Mouse (Mus musculus): ENCODE data around the gene Acp6.
"Not testable (repeated sequence)": the region's sequence is repeated elsewhere in the genome, so short reads cannot be mapped to it uniquely, and the experiment has no call there.

Acp6 gene

GRCm38 (mm10) chr3:97158611-97159508 is at the start of gene Acp6:
Gene Acp6, plus strand, starts transcription at chr3:97158777.
- peak; percentile 77 for DNase-seq

DNA sequence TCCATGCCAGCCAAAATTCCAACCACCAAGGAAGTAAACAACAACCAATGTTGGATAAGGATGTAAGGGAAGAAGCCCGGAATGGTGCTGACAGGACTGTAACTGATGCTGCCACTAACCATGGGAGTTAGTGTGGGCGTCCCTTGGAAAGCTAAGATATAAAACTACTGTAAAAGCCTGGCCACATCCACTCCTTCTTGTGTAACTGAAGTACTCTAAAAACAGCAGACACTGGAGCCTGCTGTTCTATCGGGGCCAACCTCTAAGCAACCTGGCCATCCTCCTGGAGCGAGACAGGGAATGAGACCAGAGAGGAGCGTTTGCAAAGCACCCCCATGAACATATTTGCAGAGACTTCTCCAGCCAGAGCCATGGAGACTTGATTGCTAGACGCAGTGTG is 41.1 kb upstream of the Acp6 start:
- no peak for DNase-seq

GRCm38 (mm10) chr3:97118313-97118712 is 40.3 kb upstream of the Acp6 start:
- DNase-seq = no peak

- DNase-seq = no peak
Observed at GRCm38 (mm10) chr3:97124193-97124592, 34.4 kb upstream of the Acp6 start.

DNA sequence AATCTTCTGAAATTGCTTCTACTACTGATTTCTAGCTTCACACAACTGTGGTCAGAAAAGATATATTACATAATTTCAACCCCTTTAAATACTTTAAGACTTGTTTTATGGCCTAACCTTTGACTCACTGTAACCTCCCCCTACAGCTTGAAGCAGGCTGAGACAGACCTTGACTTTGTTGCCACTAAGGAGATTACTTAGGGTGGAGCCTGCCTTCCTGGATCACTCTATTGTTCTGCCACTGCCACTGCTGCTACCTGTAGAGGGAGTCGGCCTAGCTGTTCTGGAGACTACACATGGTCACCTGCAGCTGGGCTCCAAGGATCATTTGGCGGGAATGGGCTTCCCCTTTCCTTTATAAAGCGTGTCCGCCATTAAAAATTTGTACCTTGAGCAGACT is 29.2 kb upstream of the Acp6 start:
- no peak for DNase-seq

DNA sequence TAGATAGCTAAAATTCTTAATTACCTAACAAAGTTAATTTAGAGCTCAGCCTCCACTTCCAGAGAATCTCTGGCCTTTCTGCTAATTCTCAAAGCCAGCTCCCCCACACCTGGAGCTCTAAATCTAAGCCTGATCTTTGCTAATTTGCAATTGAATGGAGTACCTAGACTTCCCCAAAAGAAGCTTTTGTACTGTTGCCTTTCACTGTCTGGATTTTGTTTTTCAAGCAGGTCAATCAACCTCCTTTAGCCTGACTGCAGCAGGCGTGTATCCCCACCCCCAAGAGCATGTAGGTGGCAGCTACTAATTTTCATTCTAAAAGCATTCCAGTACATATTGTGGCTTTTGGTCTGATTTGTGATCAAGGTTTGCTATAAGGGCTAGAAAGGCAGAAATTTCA is 20.9 kb upstream of the Acp6 start:
- not testable (repeated sequence) for DNase-seq

DNA sequence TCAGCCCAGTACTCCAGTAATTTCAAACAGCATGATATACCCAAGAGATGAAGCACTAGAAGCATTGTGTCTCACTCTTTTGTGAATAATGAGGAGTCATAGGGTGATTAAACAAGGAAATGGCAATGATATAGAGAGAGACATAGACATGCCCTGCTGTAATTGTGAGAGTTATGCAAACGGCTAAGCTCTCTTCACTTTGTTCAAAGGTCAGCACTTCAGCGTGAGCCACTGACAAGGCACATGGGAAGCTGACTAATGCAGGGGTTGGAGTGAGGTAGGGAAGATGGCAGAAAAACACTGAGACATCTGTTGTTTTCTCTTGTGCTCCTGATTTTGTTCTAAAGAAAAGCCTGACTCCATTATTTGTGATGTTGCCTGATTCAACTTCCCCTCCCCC is 7.5 kb upstream of the Acp6 start:
- no peak for DNase-seq

DNA sequence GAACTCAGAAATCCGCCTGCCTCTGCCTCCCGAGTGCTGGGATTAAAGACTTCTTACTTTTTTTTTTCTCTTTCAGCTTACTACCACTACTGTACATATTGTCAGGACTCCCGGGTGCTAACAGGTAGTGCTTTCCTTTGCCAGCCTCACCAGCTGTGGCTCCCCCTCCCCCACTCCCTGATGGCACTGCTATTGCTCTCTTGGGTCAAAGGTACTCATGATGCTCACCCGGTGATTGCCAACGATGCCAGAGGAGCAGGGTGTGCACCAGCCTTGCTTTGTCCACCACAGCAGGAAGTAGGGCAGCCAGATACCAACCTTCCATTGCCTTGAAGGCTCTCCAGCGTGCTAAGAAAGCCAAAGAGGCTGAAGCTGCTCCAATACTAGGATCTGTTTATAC is 2.1 kb upstream of the Acp6 start:
- no peak for DNase-seq

GRCm38 (mm10) chr3:97157308-97157707 is 1.3 kb upstream of the Acp6 start:
- DNase-seq = no peak

DNA sequence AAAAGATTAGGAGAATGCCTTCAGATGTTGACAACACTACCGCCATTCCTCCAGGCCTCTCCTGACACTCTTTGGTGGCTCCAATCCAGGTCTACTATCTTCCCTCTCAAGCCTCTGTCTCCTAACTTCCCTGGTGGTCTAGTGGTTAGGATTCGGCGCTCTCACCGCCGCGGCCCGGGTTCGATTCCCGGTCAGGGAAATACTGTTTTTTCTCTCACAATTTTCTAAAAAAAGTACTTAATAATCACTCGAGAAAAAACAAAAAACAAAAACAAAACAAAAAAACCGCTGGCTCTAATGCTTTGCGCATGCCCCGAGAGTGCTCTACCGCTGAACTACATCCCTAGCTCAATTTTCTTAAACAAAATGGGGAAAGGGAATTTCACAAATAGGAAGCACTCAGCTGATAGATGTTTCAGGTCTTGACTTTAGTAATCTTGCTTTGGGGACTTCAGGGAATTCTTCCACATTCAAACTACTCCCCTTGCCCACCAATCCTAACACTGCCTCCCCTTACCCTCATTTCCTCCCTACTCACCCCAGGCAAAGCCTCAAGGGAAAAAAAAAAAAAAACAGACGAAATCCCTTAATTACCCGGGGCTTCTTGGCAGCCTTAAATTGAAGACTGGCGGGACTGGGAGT is 498 bp upstream of the Acp6 start:
- DNase-seq = peak; percentile 73

DNA sequence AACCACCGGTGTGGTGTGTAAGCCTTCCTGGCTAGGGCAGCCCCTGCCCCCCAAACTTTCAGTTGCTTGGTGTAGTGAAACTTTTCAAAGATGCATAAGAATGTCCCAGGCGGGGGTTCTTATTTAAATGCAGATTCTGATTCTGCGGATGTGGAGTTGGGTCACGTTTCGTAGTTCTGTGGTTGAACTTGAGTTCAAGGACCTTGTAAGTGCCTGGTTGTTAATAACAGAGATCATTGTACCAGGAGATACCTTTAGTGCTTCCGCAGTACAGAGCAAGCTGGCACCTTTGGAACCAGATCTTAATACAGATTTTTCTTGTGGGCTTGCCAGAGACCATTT is 903 bp downstream of the Acp6 start:
- DNase-seq = no peak

GRCm38 (mm10) chr3:97159986-97160385 is 1.4 kb downstream of the Acp6 start:
- DNase-seq = no peak

- peak; percentile 34 for DNase-seq
Observed at GRCm38 (mm10) chr3:97160908-97161307, 2.3 kb downstream of the Acp6 start.

DNA sequence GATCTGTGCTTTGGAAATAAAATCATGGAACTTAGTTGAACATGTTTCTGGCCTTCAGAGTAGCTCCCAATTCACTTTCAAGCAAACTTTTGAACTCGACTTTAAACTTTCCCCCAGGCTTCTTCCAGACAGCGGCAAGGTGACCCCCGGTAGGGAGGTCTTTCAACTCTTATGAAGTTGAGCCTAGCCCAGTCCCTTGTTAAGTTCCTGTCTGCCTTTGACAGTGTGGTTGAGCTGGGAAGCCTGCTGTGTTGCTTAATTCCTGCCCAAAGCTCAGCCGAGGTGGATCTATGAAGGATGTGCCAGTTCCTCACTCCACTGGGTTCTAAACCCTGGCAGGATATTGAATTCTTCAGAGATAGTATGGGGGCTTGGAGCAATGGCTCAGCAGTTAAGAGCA is 3.2 kb downstream of the Acp6 start:
- DNase-seq = no peak

- no peak for DNase-seq
Observed at GRCm38 (mm10) chr3:97164477-97164876, 5.9 kb downstream of the Acp6 start.

DNA sequence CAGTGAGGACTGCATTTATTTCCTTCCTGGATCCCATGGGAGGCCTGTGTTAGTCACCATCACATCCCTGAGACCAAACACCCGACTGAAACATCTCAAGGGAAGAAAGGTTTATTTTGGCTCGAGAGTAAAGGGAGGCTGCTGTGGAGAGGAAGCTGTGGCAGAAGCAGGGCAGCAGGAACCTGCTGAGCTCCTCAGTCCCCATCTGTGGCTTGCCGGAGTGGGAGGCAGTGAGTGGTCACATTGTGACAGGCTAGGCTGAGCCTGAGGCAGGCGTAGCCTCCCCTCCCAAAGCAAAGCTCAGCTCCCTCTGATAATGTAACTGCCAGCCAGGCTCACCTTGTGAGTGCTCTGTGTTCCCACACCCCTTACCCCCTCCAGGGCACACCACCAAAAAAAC is 8.5 kb downstream of the Acp6 start:
- DNase-seq = no peak

DNA sequence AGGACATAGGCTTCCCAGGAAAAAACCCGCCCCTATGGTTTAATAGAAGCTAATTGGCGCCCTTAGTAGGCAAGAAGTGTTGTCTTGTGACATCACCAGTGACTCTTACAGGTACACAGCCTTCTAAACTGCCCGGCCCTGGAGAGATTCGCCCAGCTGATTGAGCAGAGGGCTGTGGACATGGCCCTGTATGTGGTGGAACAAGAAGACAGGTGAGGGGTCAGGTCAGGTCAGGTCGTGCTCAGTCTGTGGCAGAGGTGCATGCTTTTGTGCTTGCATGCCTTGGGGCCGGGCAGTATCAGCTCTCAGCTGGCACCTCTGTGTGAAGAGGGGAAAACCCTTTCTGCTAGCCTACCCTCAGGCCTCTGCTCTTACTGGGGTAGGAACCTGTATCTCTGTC is 13.0 kb downstream of the Acp6 start:
- no peak for DNase-seq

DNA sequence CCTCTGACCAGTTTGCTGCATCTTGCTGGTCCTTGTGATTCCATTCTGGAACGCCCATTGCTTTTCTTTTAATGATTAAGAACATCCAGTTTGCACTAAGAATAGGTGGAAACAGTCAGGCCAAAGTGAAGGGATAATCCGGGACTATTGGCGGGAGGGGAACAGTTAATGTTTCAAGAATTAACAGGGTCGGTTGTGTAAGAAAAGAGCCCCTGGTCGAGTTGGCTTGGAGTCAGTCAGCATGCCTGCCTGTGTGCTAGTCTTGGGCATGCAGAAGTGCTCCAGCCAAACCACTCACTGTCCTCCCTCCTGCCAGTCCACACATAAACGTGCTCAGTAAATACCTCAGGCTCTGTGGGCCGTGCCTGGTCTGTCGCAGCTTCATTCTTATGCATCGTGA is 13.7 kb downstream of the Acp6 start:
- DNase-seq = no peak

DNA sequence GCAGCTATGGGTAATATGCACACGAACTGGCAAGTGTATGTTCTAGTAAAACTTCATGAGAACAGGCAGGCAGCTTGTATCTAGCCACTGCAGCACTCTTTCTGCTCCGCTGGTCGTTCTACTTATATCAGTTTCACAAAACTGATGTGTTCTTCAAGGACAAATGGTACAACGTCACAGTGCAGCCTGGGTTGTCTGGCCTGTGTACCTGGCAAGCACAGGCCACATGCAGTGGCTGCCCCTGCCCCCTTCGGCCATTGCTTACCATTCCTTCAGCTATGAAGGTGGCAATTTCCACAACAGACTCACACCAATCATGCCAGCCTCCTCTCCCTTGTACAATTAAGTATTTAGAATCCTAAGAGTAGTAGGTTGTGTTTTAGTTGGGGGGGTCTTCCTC is 14.1 kb downstream of the Acp6 start:
- no peak for DNase-seq

DNA sequence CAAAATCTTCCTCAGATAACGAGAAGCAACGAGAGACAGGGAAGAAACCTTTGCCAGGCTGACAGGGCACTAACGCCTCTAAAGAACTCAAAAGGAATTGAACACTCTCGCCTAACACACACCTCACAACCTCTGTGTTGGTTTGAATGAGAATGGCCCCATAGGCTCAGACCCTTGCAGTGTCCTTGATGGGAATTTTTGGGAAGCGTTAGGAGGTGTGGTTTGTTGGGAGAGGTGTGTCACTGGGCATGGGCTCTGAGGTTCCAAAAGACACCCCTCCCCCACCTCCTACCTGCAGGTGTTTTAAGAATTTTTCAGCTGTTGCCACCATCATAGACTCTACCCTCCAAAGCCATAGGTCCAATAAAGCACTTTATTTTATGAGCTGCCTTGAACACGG is 20.3 kb downstream of the Acp6 start:
- no peak for DNase-seq

- no peak for DNase-seq
Observed at GRCm38 (mm10) chr3:97180527-97180926, 21.9 kb downstream of the Acp6 start.

DNA sequence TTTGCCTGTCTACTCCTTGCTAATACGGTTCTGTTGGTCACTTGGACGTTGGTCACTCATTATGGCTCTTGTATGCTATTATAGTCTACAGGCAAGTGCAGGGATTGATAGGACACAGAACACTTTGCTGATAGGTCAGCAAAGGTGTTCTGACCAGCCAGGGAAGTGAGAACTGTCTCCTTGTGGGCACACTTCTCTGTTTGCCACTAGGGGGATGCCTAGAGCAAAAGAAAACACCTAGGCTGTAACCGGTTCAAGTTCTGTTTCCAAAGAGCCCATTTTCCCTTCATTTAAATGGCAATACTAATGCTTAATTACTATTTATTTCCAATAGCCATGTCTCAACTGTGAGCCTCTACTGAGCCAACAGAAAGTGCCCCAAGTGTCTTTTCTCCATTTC is 25.2 kb downstream of the Acp6 start:
- no peak for DNase-seq

DNA sequence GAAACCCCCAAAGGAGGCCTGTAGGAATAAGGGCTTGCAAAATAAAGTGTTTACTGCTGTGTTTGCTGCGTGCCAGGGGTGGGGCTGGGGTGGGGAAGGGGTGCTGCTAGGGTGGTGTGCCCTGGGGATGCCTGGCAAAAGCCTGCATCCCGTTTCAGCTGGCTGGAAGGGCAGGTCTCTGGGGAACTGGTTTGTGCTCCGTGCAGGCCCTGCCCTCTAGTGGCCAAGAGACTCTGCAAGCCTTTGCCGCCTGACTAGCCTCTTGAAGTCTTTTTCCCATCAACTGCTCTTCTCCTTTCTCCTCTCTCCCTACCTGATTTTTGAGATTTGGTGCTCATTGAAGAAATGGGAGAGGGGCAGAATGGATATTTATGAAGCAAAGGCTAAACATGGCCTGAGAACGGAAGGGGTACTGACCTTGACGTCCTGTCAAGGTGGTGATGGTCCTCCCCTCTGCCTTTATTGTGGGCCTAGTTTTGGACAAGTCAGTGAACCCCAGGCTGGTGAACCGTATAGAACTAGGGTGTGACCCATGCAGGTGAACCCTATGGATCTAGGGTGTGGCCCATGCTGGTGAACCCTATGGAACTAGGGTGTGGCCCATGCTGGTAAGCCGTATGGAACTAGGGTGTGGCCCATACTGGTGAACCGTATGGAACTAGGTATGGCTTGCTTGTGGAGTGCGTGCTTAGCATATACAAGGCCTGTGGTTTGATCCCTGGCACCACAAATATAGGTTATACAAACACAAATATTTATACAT is 26.7 kb downstream of the Acp6 start:
- peak; percentile 73 for DNase-seq

DNA sequence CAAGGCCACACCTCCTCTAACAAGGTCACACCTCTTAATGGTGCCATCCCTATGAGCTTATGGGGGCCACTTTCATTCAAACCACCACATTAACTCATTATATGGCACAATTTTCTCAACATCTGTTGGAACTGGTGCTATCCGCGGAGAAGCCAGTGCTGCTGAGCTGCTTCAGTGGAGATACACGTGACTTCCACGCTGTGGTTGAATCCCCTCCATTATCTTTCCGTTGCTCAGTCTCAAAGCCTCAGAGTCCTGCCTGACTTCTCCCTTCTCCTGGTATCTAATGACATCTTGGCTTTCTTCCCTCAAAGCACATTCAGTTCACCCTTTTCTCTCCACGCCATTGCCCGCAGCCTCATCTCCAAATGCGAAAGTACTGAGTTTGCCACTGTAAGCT is 38.0 kb downstream of the Acp6 start:
- no peak for DNase-seq
